Mouse (Mus musculus) liver, adult (tissue): ENCODE results near the gene Ociad1.
A peak's percentile ranks its signal among the peaks of the same experiment; 100 is the strongest.

ENCODE experiments used
- GATA4 ChIP-seq: IDR thresholded peaks from 2 replicates; pipeline ENCODE4 v1.6.1; 2014; ENCODE audit warnings: mild to moderate bottlenecking, low read length; ENCODE audit not compliant: insufficient replicate concordance

Gene Ociad1

DNA sequence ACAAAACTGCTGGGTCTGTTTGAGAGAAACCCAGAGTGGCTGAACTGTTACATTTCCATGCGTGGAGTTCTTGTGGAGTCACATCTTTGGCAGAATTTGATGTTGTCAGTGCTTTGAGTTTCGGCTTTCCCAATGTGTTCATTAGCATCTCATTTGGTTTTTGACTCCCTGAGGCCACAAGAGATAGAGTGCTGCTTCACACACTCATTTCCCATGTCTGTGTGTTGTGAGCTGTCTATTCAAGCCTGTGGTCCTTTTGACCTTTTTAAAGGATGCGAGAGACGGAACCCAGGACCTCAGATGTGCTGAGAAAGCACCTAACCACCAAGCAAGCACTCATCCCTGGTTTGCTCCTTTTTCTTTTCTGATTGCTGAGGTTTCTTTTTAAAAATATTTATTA is 52.7 kb downstream of the Ociad1 start:
- TF ChIP-seq GATA4: no peak

DNA sequence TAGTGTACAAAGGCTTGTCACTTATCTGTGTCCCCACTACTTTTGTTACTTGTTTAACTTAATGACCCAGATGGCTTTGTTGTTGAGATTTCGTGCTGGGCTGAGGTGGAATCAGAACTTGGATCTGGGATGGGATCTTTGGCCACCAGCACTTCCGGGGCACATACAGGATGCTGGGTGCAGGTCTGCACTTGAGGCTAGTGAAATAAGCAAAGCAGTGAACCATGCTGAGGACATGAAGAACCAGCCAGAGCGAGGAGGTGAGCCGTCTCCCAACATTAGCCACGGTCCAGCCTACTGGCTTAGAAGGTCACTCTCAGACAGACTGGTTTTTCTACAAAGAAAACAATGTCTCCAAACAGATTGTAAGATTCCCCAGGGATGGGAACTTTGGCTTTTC is 56.9 kb downstream of the Ociad1 start:
- no peak for TF ChIP-seq GATA4

DNA sequence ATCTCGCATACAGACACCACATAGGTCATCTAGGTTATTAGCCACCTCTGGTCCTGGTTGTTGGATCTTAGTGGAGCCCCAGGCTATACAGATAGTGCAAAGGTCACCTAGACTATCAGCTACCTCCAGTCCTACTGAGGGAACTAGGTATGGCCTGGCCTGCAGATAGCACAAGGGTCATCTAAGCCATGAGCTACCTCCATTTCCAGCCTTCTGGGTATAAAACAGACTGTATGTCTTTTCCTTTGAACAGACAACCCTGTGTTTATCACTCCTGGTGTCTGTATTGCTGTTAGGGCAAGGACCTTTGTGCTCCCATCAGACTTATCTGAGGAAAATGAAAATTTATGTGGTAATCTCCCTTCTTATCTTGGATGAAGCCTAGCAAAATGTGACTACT is 59.2 kb downstream of the Ociad1 start:
- no peak for TF ChIP-seq GATA4

DNA sequence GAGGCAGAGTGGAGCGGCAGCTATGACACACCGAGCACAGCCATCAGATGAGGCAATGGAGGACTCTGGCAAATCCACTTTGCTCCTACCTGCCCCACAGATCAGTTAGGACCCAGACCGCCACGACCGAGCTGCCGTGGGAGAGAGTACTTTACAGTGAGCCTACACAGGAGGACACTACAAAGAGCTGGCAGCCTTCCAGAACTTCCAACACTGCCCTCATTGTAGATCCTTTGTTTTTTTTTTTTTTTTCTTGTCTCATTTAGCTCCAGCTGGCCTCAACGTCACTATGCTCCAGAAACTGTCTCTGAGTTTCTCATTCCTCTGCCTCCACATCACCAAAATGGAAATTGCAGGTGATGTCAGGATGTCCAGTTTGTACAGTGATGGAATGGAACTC is 60.9 kb downstream of the Ociad1 start:
- TF ChIP-seq GATA4: no peak

DNA sequence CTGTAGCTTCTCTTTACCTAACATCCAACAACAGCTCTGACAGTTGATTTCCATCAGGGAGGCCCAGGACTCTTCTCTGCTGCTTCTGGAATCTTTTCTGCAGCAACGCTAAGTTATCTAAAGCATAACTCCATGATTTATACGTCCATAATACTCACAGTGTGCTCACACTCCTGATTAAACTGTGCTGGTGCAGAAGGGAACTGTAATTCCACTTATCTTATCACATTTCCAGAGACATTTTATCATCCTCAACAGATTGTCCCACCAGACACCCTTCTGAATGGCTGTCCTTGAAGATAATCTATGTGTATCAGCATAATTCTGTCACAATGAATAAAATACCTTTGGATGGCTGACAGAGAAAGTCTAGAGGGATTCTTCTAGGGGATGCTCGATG is 61.4 kb downstream of the Ociad1 start:
- no peak for TF ChIP-seq GATA4

DNA sequence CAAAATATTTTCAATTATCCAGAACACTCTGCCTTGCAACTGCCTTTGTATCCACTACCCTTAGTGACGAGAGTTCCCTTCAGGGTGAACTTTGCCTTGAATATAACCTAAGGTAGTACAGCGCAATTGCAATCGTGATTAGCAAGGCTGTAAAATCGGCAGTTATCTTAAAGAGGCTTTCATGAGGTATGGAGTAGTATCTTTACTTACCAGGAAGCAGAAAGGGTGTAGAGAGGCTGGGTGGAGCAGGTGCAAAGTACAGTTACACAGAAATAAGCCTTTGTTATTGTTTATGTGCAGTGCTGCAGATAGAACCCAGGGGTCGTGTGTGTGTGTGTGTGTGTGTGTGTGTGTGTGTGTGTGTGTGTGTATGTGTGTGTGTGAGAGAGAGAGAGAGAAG is 62.8 kb downstream of the Ociad1 start:
- TF ChIP-seq GATA4: no peak

DNA sequence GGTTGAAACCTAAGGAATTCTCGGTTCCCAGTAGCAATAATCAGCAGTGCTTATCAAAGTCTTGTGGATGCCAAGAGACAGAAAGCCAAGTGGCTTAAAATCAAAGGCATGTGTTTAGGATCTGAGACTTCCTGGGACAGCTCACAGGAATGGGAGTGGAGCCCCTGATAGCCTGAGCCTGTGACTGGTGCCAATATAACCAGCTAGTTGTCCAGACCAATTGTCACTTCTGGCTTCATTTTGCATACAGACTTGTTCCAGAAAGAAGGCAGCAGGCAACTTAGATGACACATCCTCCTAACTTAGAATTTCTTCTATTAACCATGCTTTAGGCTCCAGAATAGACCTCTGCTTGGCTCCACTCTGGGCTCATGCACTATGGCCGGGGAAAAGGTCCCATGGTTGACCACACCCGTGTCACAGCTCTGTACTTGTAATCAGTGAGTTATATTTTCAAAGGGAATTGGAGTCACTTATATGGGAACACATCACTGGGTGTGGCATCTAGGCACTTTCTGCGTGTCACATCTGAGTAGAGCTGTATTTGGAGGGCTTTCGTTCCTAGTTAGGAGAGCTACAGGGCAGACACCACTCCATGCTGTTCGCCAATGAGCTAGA is 66.7 kb downstream of the Ociad1 start:
- peak; percentile 22; the same call in 1 of the 2 replicates for TF ChIP-seq GATA4

DNA sequence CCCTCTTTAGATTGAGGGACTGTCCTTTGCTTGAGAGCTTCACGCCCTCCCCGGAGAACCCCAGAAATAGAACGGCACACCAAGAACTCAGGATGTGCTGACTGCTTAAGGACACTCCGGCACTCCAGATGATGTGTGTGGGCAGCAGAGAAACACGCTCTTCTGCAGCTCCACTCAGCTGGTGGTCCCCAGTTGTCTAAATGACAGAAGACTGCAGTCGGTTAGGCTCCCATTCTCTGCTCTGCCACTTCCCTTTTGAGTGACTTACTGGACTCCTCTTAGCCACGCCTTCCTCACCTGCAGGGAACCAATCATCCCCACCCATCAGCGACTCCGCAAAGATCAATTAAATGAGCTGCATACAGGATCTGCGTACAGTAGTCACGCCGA is 67.2 kb downstream of the Ociad1 start:
- no peak for TF ChIP-seq GATA4

DNA sequence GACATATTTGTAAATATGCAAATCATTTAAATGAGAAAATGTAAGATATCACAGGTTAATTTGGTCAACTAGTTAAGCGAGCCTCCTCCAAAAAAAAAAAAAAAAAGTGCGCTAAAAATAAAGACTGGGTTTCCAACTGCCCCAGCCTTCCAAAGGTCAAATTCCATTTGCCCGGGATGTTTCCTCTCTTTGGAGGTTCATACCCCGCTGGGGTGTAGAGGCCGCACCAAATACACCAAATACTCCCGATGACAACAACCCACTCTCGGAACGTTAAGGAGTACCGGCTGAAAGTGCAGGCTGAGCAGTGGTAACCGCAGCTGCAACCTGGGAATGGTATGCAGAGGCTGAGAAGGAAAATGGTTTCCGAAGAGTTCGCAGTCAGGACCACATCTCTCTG is 67.7 kb downstream of the Ociad1 start:
- no peak for TF ChIP-seq GATA4

DNA sequence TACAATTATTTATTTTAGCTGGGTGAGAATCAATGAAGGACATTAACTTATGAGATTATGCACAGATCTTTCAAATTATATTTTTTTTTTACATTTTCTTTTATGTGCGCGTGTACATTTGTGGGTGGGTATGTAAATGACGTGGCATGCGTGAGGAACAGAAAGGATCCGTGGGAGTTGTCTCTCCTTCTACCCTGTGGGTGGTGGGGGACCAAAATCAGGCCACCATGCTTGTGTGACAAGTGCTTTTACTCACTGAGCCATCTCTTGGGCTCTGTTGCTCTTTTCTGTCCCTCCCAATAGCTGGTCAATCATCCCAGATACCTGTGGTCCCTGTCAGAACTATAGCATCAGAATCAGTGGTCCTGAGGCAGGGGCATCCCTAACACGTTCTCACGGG is 69.8 kb downstream of the Ociad1 start:
- no peak for TF ChIP-seq GATA4

DNA sequence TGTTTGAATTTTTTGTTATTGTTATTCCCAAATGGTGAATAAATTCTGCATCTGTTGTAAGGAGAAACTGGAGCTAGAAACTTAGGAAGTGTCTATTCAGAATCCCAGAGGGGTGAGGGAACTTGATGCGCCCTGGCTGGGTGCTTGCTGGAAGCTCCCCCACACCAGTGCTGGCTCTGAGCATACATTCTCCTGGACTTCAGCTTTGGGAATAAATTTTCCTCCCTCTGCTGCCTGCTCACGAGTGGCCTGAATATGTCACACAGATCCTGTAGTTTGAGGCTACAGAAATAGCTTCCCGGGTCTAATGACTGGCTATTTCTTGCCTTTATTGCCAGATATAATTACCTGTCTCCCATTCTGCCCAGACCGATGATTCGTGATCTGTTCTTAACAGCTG is 70.2 kb downstream of the Ociad1 start:
- TF ChIP-seq GATA4: no peak
